Mouse (Mus musculus): ENCODE measurements around the gene Slc6a6. TPM values are rescaled to one million over a fixed set of nuclear protein-coding genes. Genes with fewer than 3 reads are reported as not detected.
A peak's percentile ranks its signal among the peaks of the same experiment; 100 is the strongest.

The Slc6a6 gene
- total RNA-seq (2017): 30.3 and 37.1 TPM in 2 replicates

GRCm38 (mm10) chr6:91683602-91684473 is at the start of gene Slc6a6:
Slc6a6 (plus strand) TSS chr6:91684053.
- ATAC-seq (replicated peaks; ENCODE audit: low read depth, poor library complexity, severe bottlenecking): peak; percentile 39

- ATAC-seq (replicated peaks; ENCODE audit: low read depth, poor library complexity, severe bottlenecking): no peak
Observed at GRCm38 (mm10) chr6:91634417-91634816, 49.4 kb upstream of the Slc6a6 start.

GRCm38 (mm10) chr6:91634876-91635275 is 49.0 kb upstream of the Slc6a6 start:
- no peak for ATAC-seq (replicated peaks; ENCODE audit: low read depth, poor library complexity, severe bottlenecking)

GRCm38 (mm10) chr6:91638204-91638995 is 45.5 kb upstream of the Slc6a6 start:
- no peak for ATAC-seq (replicated peaks; ENCODE audit: low read depth, poor library complexity, severe bottlenecking)

GRCm38 (mm10) chr6:91643011-91643410 is 40.8 kb upstream of the Slc6a6 start:
- no peak for ATAC-seq (replicated peaks; ENCODE audit: low read depth, poor library complexity, severe bottlenecking)

GRCm38 (mm10) chr6:91643416-91643921 is 40.4 kb upstream of the Slc6a6 start:
- no peak for ATAC-seq (replicated peaks; ENCODE audit: low read depth, poor library complexity, severe bottlenecking)

- no peak for ATAC-seq (replicated peaks; ENCODE audit: low read depth, poor library complexity, severe bottlenecking)
Observed at GRCm38 (mm10) chr6:91646019-91646418, 37.8 kb upstream of the Slc6a6 start.

- no peak for ATAC-seq (replicated peaks; ENCODE audit: low read depth, poor library complexity, severe bottlenecking)
Observed at GRCm38 (mm10) chr6:91646822-91647221, 37.0 kb upstream of the Slc6a6 start.

- ATAC-seq (replicated peaks; ENCODE audit: low read depth, poor library complexity, severe bottlenecking): no peak
Observed at GRCm38 (mm10) chr6:91647385-91647791, 36.5 kb upstream of the Slc6a6 start.

GRCm38 (mm10) chr6:91650255-91650654 is 33.6 kb upstream of the Slc6a6 start:
- no peak for ATAC-seq (replicated peaks; ENCODE audit: low read depth, poor library complexity, severe bottlenecking)

- no peak for ATAC-seq (replicated peaks; ENCODE audit: low read depth, poor library complexity, severe bottlenecking)
Observed at GRCm38 (mm10) chr6:91652296-91652695, 31.6 kb upstream of the Slc6a6 start.

- ATAC-seq (replicated peaks; ENCODE audit: low read depth, poor library complexity, severe bottlenecking): no peak
Observed at GRCm38 (mm10) chr6:91655244-91655643, 28.6 kb upstream of the Slc6a6 start.

- no peak for ATAC-seq (replicated peaks; ENCODE audit: low read depth, poor library complexity, severe bottlenecking)
Observed at GRCm38 (mm10) chr6:91655874-91656433, 27.9 kb upstream of the Slc6a6 start.

- ATAC-seq (replicated peaks; ENCODE audit: low read depth, poor library complexity, severe bottlenecking): no peak
Observed at GRCm38 (mm10) chr6:91658288-91658687, 25.6 kb upstream of the Slc6a6 start.

- ATAC-seq (replicated peaks; ENCODE audit: low read depth, poor library complexity, severe bottlenecking): peak; percentile 92
Observed at GRCm38 (mm10) chr6:91659841-91660509, 23.9 kb upstream of the Slc6a6 start.

- ATAC-seq (replicated peaks; ENCODE audit: low read depth, poor library complexity, severe bottlenecking): no peak
Observed at GRCm38 (mm10) chr6:91662301-91662700, 21.6 kb upstream of the Slc6a6 start.

GRCm38 (mm10) chr6:91663616-91664015 is 20.2 kb upstream of the Slc6a6 start:
- no peak for ATAC-seq (replicated peaks; ENCODE audit: low read depth, poor library complexity, severe bottlenecking)

GRCm38 (mm10) chr6:91665267-91665666 is 18.6 kb upstream of the Slc6a6 start:
- no peak for ATAC-seq (replicated peaks; ENCODE audit: low read depth, poor library complexity, severe bottlenecking)

- no peak for ATAC-seq (replicated peaks; ENCODE audit: low read depth, poor library complexity, severe bottlenecking)
Observed at GRCm38 (mm10) chr6:91665990-91666700, 17.7 kb upstream of the Slc6a6 start.

All from common myeloid progenitor, adult 5-6 weeks (primary cell).